Mouse (Mus musculus) thymus, adult 2 months (tissue): ENCODE data around the gene Ccdc78.

Experiments
- CTCF ChIP-seq: fragments of 200-500 bp; IDR thresholded peaks from 2 replicates; pipeline ENCODE4 v1.5.1; 2012; ENCODE audit warnings: mild to moderate bottlenecking, control low read depth, low read length, moderate library complexity, borderline replicate concordance; ENCODE audit not compliant: control insufficient read depth, poor library complexity, insufficient read depth; ENCODE audit errors: extremely low read depth
- POLR2A ChIP-seq: fragments of 200-500 bp; IDR thresholded peaks from 2 replicates; pipeline ENCODE4 v1.6.1; 2012; ENCODE audit warnings: mild to moderate bottlenecking, low read length, control low read depth, moderate library complexity; ENCODE audit not compliant: control insufficient read depth, poor library complexity, insufficient read depth; ENCODE audit errors: extremely low read depth

GRCm38 (mm10) chr17:25743831-25744230 lies 42.5 kb upstream of the Ccdc78 start:
- TF ChIP-seq CTCF (no peak), POLR2A (no peak)
